17 mouse cellular contexts compared by ENCODE assay signal in the genomic region with DNA sequence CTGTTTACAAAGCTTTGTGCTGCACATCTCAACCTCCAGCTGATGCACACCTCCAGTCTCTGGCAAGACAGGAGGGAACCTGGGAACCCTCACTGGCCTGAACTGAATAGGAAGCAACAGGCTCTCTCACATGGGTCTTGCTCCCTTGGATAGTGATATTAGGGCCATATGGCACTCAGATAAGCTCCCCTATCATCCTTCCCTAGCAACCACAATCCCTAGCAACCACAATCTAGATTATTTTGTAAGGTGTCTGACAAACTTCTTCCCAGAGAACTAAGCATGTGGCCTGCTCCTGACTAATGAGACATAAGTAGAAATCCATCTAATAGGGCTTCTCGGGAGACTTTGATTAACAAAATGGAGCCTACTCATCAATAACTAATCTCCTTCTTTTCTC.
"Had no signal": no experiment of that assay in that cellular context is flagged by ENCODE, and none has a peak within 500 bp of the region (broad histone marks: within the 10 kb centered on the region; RNA-seq: fewer than 3 reads in every experiment).

No protein-coding gene starts in this region.

- DNase-seq: cerebellum, adult 8-10 months; cerebellum, adult 9-10 months; cerebellum, adult 9-11 months; cerebellum, postnatal 10 days; cerebellum, postnatal 14 days; cerebellum, postnatal 25 days; cerebellum, postnatal 36 days; embryo, embryonic 11 days; forebrain, postnatal 0 days; gastrocnemius, adult 2 months; gastrocnemius, postnatal 10 days; gastrocnemius, postnatal 14 days; gastrocnemius, postnatal 25 days; gastrocnemius, postnatal 36 days; heart, adult 11 months; heart, adult 18-20 months; heart, adult 2 months had no signal
